14 mouse cellular contexts compared by ENCODE assay signal in the genomic region with DNA sequence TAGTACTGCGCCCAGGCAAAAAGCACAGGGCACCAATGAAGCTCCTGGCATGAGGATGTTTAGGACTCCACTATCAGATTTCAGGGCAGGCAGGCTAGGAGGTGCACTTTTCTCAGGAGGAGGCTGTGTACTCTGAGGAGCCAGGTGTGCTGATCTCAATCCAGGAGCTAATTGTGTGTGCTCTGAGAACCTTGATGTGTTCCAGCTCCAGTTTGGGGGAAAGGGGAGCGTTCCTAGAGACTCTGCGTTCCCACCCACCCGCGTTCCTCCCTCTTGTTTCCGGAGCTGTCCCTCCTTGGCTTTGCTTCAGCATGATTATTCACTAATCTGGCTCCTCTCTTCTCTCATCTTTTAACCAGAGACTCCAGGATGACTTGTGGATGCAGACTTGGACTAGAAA.
"Had no signal": no experiment of that assay in that cellular context is flagged by ENCODE, and none has a peak within 500 bp of the region (broad histone marks: within the 10 kb centered on the region; RNA-seq: fewer than 3 reads in every experiment).

No protein-coding gene starts in this region.

- DNase-seq: liver, postnatal 0 days; lung, adult 2 months; lung, postnatal 14 days; lung, postnatal 36 days; midbrain, embryonic 14.5 days; retina, postnatal 1 day; right cerebral cortex, adult 18-20 months; right cerebral cortex, postnatal 25 days; right cerebral cortex, postnatal 4 days; thymus, adult 2 months; thymus, postnatal 25 days; thymus, postnatal 4 days had no signal

- ATAC-seq: liver, postnatal 0 days; lung, postnatal 0 days; midbrain, embryonic 16.5 days had no signal
